Mouse (Mus musculus) spleen, adult 2 months (tissue): ENCODE measurements around the gene Tiam1.

Experiments used
- CTCF ChIP-seq: fragments of 200-500 bp; IDR thresholded peaks from 2 replicates; pipeline ENCODE4 v1.5.1; 2011; ENCODE audit warnings: mild to moderate bottlenecking, inconsistent platforms; ENCODE audit not compliant: insufficient read depth, insufficient read length, insufficient replicate concordance; ENCODE audit errors: extremely low read depth
- POLR2A ChIP-seq: fragments of 200-500 bp; IDR thresholded peaks from 2 replicates; pipeline ENCODE4 v1.6.1; 2011; ENCODE audit warnings: low read depth, low read length, inconsistent platforms

- no peak for TF ChIP-seq CTCF
- no peak for TF ChIP-seq POLR2A
These were observed 237.8 kb downstream of the Tiam1 start for GRCm38 (mm10) chr16:89905730-89906305.
